ENCODE assay signal across 8 mouse cellular contexts in the genomic region with DNA sequence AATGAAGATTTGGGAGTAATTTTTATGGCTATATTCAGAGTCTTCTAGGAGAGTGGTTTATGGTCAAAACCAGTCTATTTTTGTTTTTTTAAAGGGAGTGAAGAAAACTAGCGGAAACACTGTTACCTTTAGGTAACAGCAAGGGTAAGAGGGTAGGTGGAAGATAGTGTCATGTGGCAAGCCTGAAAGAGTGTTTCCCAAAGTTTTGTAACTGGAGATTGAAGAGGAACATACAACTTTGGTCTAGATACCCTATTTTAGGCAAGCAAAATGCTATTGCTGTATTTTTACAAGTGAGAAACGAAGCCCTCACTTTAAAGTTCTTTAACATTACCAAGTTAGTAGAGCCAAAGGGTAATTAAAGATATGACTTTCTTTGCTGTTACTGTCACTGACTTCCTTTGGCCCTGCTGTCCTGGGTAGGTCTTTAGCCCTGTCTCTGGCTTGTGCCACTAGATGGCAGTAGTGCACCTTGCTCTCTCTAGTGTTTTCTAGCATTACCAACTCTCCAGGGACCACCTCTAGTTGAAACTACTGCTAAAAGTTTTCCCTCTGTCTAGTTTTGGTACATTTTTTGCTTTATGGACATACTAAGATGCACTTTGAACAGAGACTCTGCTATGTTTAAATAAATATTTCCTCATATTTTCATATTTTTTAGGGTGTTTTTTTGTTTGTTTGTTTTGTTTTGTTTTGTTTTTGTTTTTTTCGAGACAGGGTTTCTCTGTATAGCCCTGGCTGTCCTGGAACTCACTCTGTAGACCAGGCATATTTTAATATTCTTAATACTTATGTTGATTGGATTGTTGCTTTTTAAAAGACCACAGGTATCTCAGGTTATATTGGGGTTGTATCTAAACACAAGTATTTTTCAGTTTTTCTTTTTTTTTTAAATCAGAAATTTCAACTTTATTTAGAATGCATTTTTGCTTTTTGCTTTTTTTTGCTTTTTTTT.
DNase-seq lines count a peak whose midpoint lies in the region; ATAC-seq and TF ChIP-seq lines count a peak whose summit lies in the region.

No protein-coding gene starts in this region.

- no peaks in the 10 kb centered on the region for H3K36me3 ChIP-seq in kidney, embryonic 14.5 days (ENCODE audit: control insufficient read depth, insufficient read depth, low read length)
- peaks cover 2% of the 10 kb centered on the region for H3K36me3 ChIP-seq in liver, adult 2 months (ENCODE audit: control insufficient read depth, insufficient read depth, low read length)
- H3K36me3 ChIP-seq in splenic B cell, adult 2 months (ENCODE audit: control insufficient read depth, insufficient read depth, low read length, poor library complexity, severe bottlenecking) = no peaks in the 10 kb centered on the region

- H3K27me3 ChIP-seq in kidney, embryonic 14.5 days (ENCODE audit: control insufficient read depth, insufficient read depth, low read length) = no peaks in the 10 kb centered on the region
- H3K27me3 ChIP-seq in liver, adult 2 months (ENCODE audit: control insufficient read depth, insufficient read depth, low read length) = no peaks in the 10 kb centered on the region
- H3K27me3 ChIP-seq in splenic B cell, adult 2 months (ENCODE audit: control insufficient read depth, insufficient read depth, low read length, poor library complexity, severe bottlenecking) = no peaks in the 10 kb centered on the region

- peak; percentile 83; the same call in 1 of the 2 replicates for ATAC-seq in kidney, embryonic 14.5 days (ENCODE audit: low FRiP score, low TSS enrichment)

- TF ChIP-seq CTCF in liver, adult 2 months (IDR thresholded peaks at IDR 0.05; ENCODE audit: low read depth, low read length) = peak; percentile 77

- TF ChIP-seq POLR2A in liver, adult 2 months (IDR thresholded peaks at IDR 0.05; ENCODE audit: extremely low read depth, insufficient read depth, low read length) = no peak

- no peaks in the 10 kb centered on the region for H3K9me3 ChIP-seq in kidney, embryonic 14.5 days (ENCODE audit: control insufficient read depth, low read length)

- H3K4me3 ChIP-seq in kidney, embryonic 14.5 days (ENCODE audit: low read length) = no peak overlapping the region
- H3K4me3 ChIP-seq in liver, adult 2 months (ENCODE audit: insufficient read depth, low read depth, low read length) = no peak overlapping the region

- DNase-seq in 3134 (ENCODE audit: extremely low read depth, insufficient read length, low spot score) = peak; percentile 44
- DNase-seq in adrenal gland, adult 8-10 months = peak; percentile 64
- peak; percentile 79 for DNase-seq in embryo, embryonic 11.5 days (ENCODE audit: low read depth, low spot score)
- DNase-seq in heart, adult 18-20 months = peak; percentile 82 to 92
- DNase-seq in liver, adult 2 months (ENCODE audit: extremely low read depth, low read depth, low spot score) = peak; percentile 57
- DNase-seq in naive thymus-derived CD4-positive, alpha-beta T cell, adult 2 months (ENCODE audit: low read depth) = peak; percentile 87
- peak; percentile 92 for DNase-seq in splenic B cell, adult 2 months (ENCODE audit: low read depth, low spot score)

- H3K4me1 ChIP-seq in kidney, embryonic 14.5 days (ENCODE audit: control insufficient read depth, insufficient read depth, low read length) = no peaks in the 10 kb centered on the region
- no peaks in the 10 kb centered on the region for H3K4me1 ChIP-seq in liver, adult 2 months (ENCODE audit: control insufficient read depth, insufficient read depth, low read length)

- H3K4me2 ChIP-seq in kidney, embryonic 14.5 days (replicated peaks; ENCODE audit: low read depth, low read length) = no peak overlapping the region

- no peak overlapping the region for H3K9ac ChIP-seq in kidney, embryonic 14.5 days (ENCODE audit: low read depth, low read length)
- no peak overlapping the region for H3K9ac ChIP-seq in liver, adult 2 months (ENCODE audit: low read depth, low read length)

- no peak overlapping the region for H3K27ac ChIP-seq in kidney, embryonic 14.5 days (ENCODE audit: low read depth, low read length)
- H3K27ac ChIP-seq in liver, adult 2 months (replicated peaks; ENCODE audit: insufficient read depth, low read depth, low read length) = no peak overlapping the region

- 59% methylated on average over 3 of the region's 3 CpGs for WGBS in kidney, embryonic 14.5 days
- WGBS in liver, adult 2 months = 54% methylated on average over 3 of the region's 3 CpGs

- H3K79me2 ChIP-seq in liver, adult 2 months (ENCODE audit: control insufficient read depth, insufficient read depth, low read length) = no peaks in the 10 kb centered on the region
